Mouse (Mus musculus) forebrain, embryonic 15.5 days (tissue): Measurements from ENCODE around the gene Wwc1. TPM values are rescaled to one million over a fixed set of nuclear protein-coding genes. Genes with fewer than 3 reads are reported as not detected.
A peak's percentile ranks its signal among the peaks of the same experiment; 100 is the strongest.

Experiments used
- ATAC-seq: fragments of 200-750 bp; cut with Nextera tagmentation; replicated peaks from 2 replicates; pipeline ENCODE4 v1.8.0; 2017; ENCODE audit warnings: mild to moderate bottlenecking, moderate TSS enrichment, moderate library complexity
- H3K27ac ChIP-seq: fragments of 300-500 bp; sonication (generic); replicated peaks from 2 replicates; pipeline ENCODE4 v1.5.1; 2015; ENCODE audit warnings: mild to moderate bottlenecking, inconsistent platforms
- H3K27me3 ChIP-seq: fragments of 300-500 bp; sonication (generic); 2 replicates; pipeline ENCODE4 v1.6.1; 2015; ENCODE audit warnings: inconsistent platforms
- H3K36me3 ChIP-seq: fragments of 300-500 bp; sonication (generic); 2 replicates; pipeline ENCODE4 v1.6.1; 2015; ENCODE audit warnings: mild to moderate bottlenecking, inconsistent platforms
- H3K4me1 ChIP-seq: fragments of 300-500 bp; sonication (generic); 2 replicates; pipeline ENCODE4 v1.6.1; 2015; ENCODE audit warnings: inconsistent platforms
- H3K4me2 ChIP-seq: fragments of 300-500 bp; sonication (generic); replicated peaks from 2 replicates; pipeline ENCODE4 v1.6.1; 2015; ENCODE audit warnings: mild to moderate bottlenecking, inconsistent platforms
- H3K4me3 ChIP-seq: fragments of 300-500 bp; sonication (generic); 2 replicates; pipeline ENCODE4 v1.5.1; 2015; ENCODE audit warnings: mild to moderate bottlenecking, inconsistent platforms
- H3K9ac ChIP-seq: fragments of 300-500 bp; sonication (generic); replicated peaks from 2 replicates; pipeline ENCODE4 v1.6.1; 2015; ENCODE audit warnings: mild to moderate bottlenecking, inconsistent platforms
- H3K9me3 ChIP-seq: fragments of 300-500 bp; sonication (generic); 2 replicates; pipeline ENCODE4 v1.6.1; 2016; ENCODE audit warnings: inconsistent platforms
- whole genome bisulfite sequencing: fragments of 180-500 bp; shearing (Covaris S2); methylation state at CpG from one replicate; pipeline ENCODE4 v1.1.7; 2015; ENCODE audit warnings: mixed read lengths; 5-methylcytosine and 5-hydroxymethylcytosine counted together
- polyA plus RNA-seq: library from polyadenylated mRNA; unstranded; fragments of >200 nt; fragmentation: Nextera tagmentation; extraction: Ambion mirVana; gene quantifications from 2 replicates; pipeline ENCODE4 v1.2.1, GENCODE M21; 2015

Wwc1 gene
- polyA plus RNA-seq, 1 experiment from 2014 or later, result 15.6 TPM

DNA sequence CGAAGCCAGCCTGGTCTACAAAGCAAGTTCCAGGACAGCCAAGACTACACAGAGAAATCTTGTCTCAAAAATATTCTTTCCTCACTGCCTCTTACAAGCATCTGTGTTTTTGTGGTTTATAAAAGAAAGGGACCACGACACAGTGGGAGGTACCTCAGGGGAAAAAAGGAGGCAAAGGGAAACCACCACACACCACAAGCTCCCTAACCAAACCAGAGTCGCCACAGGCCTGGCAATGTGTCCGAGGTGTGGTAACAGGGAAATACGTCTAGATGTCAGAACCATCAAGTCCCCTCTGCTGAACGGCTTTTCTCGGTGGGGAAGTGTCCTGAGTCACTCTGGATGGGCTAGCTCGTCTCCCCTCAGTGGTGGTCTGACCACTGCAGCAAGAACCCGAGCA is 80.4 kb downstream of the Wwc1 start:
- H3K4me2 ChIP-seq, result no peak overlapping the region
- no peak overlapping the region for H3K4me3 ChIP-seq
- no peak overlapping the region for H3K9ac ChIP-seq
- H3K36me3 ChIP-seq, result no peaks in the 10 kb centered on the region
- 61% methylated on average over 9 of the region's 9 CpGs for WGBS
- H3K4me1 ChIP-seq, result peaks cover 8% of the 10 kb centered on the region
- H3K27me3 ChIP-seq, result no peaks in the 10 kb centered on the region
- H3K9me3 ChIP-seq, result no peaks in the 10 kb centered on the region
- no peak overlapping the region for H3K27ac ChIP-seq
- no peak for ATAC-seq

DNA sequence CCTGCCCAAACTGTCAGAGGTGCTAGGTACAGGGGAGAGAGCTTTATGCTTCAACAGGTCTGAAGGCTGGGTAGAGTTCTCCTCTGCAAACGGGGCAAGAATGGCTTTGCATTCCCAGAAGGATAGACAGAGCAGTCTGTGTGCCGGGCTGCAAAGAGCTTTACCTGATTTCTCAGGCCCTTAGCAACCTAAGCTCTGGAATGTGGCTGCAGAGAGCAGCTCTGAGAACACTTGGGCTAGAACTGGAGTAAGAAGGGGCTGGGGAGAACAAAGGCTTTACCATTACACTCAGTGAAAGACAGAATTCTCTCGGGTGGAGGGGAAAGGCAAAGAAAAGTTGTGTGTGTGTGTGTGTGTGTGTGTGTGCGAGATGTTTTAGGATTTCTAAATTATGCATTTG is 86.9 kb downstream of the Wwc1 start:
- WGBS, result 20% methylated on average over 4 of the region's 4 CpGs
- no peak overlapping the region for H3K4me2 ChIP-seq
- H3K4me3 ChIP-seq, result no peak overlapping the region
- peaks cover 5% of the 10 kb centered on the region; the same call in 1 of the 2 replicates for H3K36me3 ChIP-seq
- peak; percentile 15; the same call in 1 of the 2 replicates for ATAC-seq
- H3K27me3 ChIP-seq, result no peaks in the 10 kb centered on the region
- no peak overlapping the region for H3K9ac ChIP-seq
- peak overlapping the region; percentile 78 for H3K27ac ChIP-seq
- H3K4me1 ChIP-seq, result peaks cover 34% of the 10 kb centered on the region
- H3K9me3 ChIP-seq, result no peaks in the 10 kb centered on the region

DNA sequence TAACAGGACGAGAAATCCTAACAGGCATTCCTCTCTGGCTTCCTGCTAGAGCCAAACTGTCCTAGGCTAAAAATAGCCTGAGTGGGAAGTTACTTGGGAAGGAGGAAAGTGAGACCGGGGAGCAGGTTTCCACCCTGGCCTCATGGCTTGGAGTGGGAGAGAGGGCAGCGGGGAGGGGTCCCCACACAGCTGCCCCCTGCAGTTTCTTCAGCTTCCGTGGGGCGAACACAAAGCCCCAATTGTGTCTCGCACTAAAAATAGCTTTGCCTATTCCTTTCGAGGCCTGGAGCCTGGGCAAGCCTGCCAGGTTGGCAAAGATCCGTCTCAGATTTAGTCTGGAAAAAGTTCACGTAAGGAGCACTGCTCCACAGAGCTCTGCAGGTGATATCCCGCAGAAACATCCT is 87.3 kb downstream of the Wwc1 start:
- H3K9ac ChIP-seq, result no peak overlapping the region
- H3K4me3 ChIP-seq, result no peak overlapping the region
- H3K36me3 ChIP-seq, result peaks cover 5% of the 10 kb centered on the region; the same call in 1 of the 2 replicates
- H3K4me1 ChIP-seq, result peaks cover 34% of the 10 kb centered on the region
- no peak overlapping the region for H3K4me2 ChIP-seq
- 8% methylated on average over 10 of the region's 10 CpGs for WGBS
- ATAC-seq, result peak; percentile 65
- no peaks in the 10 kb centered on the region for H3K27me3 ChIP-seq
- H3K27ac ChIP-seq, result peak overlapping the region; percentile 78
- H3K9me3 ChIP-seq, result no peaks in the 10 kb centered on the region

DNA sequence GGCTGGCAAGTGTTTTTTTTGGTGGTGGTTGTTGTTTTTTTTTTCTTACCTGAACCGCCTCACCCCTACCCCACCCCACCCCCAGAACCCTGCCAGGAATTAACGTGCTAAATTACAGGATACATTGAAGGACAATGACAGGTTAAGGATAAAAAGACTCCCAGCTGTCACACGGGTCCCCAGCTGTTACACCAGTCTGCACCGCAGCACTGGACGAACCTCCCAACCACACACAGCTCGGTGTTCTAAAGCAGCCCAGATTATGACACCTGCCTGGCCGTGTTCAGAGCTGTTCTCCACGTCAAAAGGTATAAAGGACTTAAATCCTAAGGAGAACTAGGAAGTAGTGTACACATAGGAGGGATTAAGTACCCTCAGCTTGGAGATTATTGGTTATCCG is 88.0 kb downstream of the Wwc1 start:
- 50% methylated on average over 9 of the region's 9 CpGs for WGBS
- H3K4me1 ChIP-seq, result peaks cover 34% of the 10 kb centered on the region
- peaks cover 5% of the 10 kb centered on the region; the same call in 1 of the 2 replicates for H3K36me3 ChIP-seq
- no peaks in the 10 kb centered on the region for H3K27me3 ChIP-seq
- no peak for ATAC-seq
- no peak overlapping the region for H3K4me3 ChIP-seq
- no peaks in the 10 kb centered on the region for H3K9me3 ChIP-seq
- 0 out of 2 replicates have a peak overlapping the region, but pooled peaks have one; percentile 78 for H3K27ac ChIP-seq
- no peak overlapping the region for H3K4me2 ChIP-seq
- H3K9ac ChIP-seq, result no peak overlapping the region

DNA sequence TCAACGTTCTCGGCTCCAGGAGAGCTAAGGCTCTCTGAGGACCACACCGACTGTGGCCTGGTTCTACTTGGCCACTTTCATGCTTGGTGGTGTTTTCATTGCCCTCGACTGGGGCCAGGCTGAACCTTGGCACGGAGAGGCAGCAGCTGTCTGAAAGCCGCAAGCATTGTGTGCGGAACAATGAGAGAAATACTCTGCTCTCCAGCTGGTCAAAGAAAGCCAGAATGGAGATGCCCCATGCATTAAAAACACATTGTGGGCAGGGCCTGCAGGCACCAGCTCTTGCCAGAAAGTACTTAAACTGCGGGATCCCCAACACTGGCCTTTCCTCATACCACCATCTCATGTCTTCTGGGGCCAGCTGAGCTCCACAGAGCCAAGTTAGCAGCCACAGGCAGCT is 91.5 kb downstream of the Wwc1 start:
- WGBS, result 41% methylated on average over 8 of the region's 8 CpGs
- Histone ChIP-seq H3K9me3 (no peaks in the 10 kb centered on the region), H3K4me3 (no peak overlapping the region), H3K4me1 (peaks cover 22% of the 10 kb centered on the region), H3K9ac (no peak overlapping the region), H3K4me2 (no peak overlapping the region), H3K36me3 (peaks cover 5% of the 10 kb centered on the region; the same call in 1 of the 2 replicates), H3K27me3 (no peaks in the 10 kb centered on the region), H3K27ac (peak overlapping the region; percentile 50)
- peak; percentile 24; the same call in 1 of the 2 replicates for ATAC-seq

DNA sequence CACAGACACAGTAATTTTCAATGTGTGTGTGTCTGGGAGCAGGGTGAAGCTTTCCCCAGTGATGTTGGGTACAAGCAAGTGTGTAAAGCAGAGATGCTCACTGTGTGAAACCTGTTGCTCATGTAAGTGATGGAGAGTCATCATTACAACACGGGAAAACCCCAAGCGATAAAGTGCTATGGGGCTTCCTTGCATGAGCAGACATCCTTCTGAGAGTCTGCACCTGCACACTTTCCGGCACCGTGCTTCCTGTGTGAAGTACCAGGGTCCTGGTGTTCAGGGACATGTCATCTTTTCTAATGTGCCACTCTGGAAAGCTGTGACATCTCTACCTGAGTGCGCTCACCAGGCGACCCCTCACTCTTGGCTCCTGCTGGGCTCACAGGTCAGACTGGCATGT is 97.5 kb downstream of the Wwc1 start:
- H3K4me2 ChIP-seq, result no peak overlapping the region
- H3K27ac ChIP-seq, result no peak overlapping the region
- H3K27me3 ChIP-seq, result no peaks in the 10 kb centered on the region
- H3K9ac ChIP-seq, result no peak overlapping the region
- 95% methylated on average over 6 of the region's 6 CpGs for WGBS
- H3K9me3 ChIP-seq, result no peaks in the 10 kb centered on the region
- ATAC-seq, result no peak
- peaks cover 14% of the 10 kb centered on the region for H3K36me3 ChIP-seq
- H3K4me3 ChIP-seq, result no peak overlapping the region
- peaks cover 8% of the 10 kb centered on the region for H3K4me1 ChIP-seq

DNA sequence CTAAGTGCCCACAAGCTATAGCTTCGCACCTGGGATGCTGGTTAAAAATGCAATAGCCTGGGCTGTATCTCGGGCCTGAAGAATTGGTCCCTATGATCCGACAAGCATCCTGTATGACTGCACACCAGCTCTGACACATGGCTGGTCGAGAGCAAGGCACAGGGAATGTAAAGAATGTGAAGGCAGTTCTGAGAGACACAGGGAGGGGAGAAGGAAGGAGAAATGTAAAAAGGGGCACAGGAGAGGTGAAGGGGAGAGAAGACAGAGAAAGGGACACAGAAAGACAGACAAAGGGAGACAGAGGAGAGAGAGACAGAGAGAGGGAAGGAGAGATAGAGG is 101.8 kb downstream of the Wwc1 start:
- ATAC-seq, result no peak; the same call in 1 of the 2 replicates
- no peak overlapping the region for H3K4me3 ChIP-seq
- no peaks in the 10 kb centered on the region for H3K27me3 ChIP-seq
- H3K9ac ChIP-seq, result no peak overlapping the region
- peaks cover 34% of the 10 kb centered on the region for H3K4me1 ChIP-seq
- no peak overlapping the region for H3K4me2 ChIP-seq
- H3K9me3 ChIP-seq, result no peaks in the 10 kb centered on the region
- H3K27ac ChIP-seq, result peak overlapping the region; percentile 80
- WGBS, result 51% methylated on average over 4 of the region's 4 CpGs
- peaks cover 16% of the 10 kb centered on the region for H3K36me3 ChIP-seq

DNA sequence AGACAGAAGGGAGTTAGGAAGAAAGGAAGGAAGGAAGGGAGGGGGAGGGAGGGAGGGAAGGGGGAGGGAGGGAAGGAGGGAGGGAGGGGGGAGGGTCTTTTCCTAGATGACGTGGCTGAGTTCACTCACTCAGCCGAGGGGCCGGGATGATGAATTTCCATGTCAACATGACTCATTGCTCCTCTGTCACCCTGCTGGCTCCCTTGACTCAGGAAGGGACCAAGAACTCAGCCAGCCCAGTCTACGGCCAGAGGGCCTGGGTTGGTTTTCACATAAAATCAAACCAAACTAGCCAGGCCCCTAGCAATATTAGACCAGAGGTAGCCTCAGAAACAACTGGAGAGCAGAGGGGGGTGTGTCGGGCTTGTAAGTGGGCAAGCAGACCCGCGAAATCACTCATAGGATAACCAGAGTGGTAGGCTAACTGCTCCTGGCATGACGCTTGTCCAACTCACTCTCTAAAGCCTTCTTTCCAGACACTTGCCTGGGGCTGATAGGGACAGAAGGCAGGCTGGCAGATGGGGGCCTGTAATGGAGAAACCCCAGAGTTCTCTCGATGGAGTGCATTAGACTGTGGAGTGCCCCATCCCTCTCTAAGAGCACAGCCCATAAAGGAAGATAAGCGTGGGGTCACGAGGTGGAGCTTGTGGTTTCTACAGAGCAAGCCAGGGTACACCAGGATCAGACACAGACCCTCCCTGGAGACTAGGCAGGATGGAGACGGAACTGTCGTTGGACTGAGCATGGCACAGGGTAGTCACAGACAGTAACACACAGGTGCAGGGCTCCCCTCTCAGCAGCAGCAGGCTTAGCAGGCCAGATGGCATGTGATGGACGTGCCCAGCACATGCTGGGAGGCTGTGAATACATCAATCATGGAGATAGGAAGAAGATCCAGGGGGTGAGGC is 102.4 kb downstream of the Wwc1 start:
- no peak overlapping the region for H3K9ac ChIP-seq
- no peak overlapping the region for H3K4me2 ChIP-seq
- peak; percentile 66 for ATAC-seq
- H3K4me1 ChIP-seq, result peaks cover 36% of the 10 kb centered on the region
- peak overlapping the region; percentile 80 for H3K27ac ChIP-seq
- H3K9me3 ChIP-seq, result no peaks in the 10 kb centered on the region
- 53% methylated on average over 14 of the region's 14 CpGs for WGBS
- peaks cover 9% of the 10 kb centered on the region for H3K36me3 ChIP-seq
- no peaks in the 10 kb centered on the region for H3K27me3 ChIP-seq
- H3K4me3 ChIP-seq, result no peak overlapping the region

DNA sequence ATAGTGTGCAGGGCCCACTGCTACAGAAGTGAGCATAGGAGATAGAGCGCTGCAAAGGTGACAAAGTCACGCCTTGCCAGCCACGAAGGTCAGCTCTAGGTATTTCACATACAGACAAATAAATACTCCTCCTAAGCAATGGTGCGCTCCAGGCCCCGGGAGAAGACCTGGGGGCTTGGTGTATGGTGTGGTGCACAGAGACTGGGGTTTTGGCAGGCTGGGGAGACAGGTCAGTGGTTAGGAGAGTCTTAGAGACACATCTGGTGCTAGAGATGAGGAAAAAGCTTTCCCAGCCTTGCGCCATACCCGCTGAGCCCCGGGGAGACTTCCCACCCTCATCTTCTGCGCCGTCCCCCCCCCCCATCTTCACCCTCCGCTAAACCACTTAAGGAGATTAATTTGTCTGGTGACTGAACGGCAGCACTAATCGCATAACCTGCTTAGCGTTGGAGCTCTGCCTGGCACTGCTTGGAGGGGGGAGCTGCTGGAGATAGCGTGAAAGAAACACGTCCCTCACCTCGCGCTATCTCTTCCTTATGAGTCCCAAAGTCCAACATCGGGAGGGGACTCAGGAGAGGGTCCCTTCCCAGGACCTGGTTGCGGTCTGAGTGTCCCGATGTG is 106.6 kb downstream of the Wwc1 start:
- Histone ChIP-seq H3K36me3 (peaks cover 15% of the 10 kb centered on the region), H3K4me2 (peak overlapping the region; percentile 25), H3K27ac (peak overlapping the region; percentile 48; the same call in 1 of the 2 replicates), H3K9me3 (no peaks in the 10 kb centered on the region), H3K4me1 (peaks cover 36% of the 10 kb centered on the region), H3K27me3 (no peaks in the 10 kb centered on the region), H3K9ac (0 out of 2 replicates have a peak overlapping the region, but pooled peaks have one; percentile 6), H3K4me3 (no peak overlapping the region)
- ATAC-seq, result 0 out of 2 replicates have a peak, but pooled peaks have one; percentile 37
- WGBS, result 17% methylated on average over 21 of the region's 21 CpGs

DNA sequence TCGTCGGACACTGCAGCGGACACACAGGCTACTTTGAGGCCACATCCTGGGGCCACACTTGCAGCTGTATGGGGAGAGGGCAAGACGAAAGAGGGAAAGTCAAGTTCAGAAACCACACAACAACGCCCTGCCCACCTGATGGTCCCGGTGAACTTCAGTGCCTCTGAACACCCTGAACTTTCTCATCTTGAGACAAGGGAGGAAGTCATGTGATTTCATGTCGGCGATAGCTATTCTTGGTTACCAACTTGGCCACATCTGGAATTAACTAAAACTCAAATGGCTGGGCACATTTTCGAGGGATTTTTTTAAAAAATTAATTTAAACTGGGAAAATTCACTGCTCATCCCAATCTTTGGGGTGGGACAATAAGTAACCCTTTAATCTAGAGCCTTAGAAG is 109.4 kb downstream of the Wwc1 start:
- peaks cover 17% of the 10 kb centered on the region for H3K36me3 ChIP-seq
- no peak overlapping the region for H3K4me3 ChIP-seq
- peaks cover 29% of the 10 kb centered on the region for H3K4me1 ChIP-seq
- H3K27ac ChIP-seq, result no peak overlapping the region
- H3K4me2 ChIP-seq, result no peak overlapping the region
- WGBS, result 95% methylated on average over 9 of the region's 9 CpGs
- H3K9me3 ChIP-seq, result no peaks in the 10 kb centered on the region
- ATAC-seq, result no peak
- H3K27me3 ChIP-seq, result no peaks in the 10 kb centered on the region
- H3K9ac ChIP-seq, result no peak overlapping the region

DNA sequence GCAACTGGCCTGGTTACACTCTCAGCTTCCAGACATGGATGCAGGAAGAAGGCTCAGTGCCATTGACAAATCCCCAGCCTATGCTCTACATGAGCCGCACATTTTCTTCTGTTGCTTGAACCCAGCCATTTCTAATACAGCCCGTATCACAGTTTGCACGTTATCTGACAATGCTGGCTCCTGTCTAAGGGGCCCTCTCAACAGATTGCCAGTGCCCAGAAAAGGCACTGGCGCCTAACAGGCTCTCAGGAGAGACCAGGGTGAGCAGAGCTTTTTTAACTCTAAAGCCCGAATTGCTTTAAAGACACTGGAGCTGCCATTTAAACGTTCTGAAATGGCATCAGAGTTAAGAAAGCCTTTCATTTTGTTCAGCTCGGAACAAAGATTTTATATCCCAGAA is 114.2 kb downstream of the Wwc1 start:
- H3K4me1 ChIP-seq, result peaks cover 34% of the 10 kb centered on the region
- no peak for ATAC-seq
- no peak overlapping the region; the same call in 1 of the 2 replicates for H3K9ac ChIP-seq

DNA sequence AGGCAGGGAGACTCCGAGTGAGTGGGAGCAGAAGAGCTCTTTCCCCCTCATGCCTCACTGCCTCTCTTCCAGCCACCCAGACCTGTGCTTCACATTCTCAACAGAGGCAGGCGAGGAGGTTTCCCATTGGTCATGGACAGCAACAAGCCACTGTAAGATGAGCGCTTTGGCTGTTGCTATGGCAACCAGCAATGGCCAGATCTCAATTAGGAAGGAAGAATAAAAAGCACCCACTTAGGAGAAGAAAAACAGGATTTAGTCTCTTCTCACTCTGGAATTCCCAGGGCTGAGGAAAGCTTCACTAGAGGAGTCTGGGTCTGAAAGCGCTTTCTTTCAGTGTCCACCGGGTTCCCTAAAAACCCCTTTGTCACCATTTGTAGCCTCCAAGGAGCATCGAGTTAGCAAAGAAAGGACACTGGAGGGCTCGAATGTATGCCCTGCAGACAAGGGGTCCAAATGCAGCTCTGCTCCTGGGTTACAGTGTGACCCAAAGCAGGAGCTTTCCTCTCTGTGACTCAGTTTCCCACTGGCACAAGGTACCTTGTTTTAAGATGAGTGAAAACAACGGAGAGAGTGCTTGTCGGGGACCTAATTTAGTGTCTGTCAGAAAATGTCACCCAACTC is 115.2 kb downstream of the Wwc1 start:
- H3K9me3 ChIP-seq, result no peaks in the 10 kb centered on the region
- peak overlapping the region; percentile 29 for H3K9ac ChIP-seq
- H3K4me2 ChIP-seq, result peak overlapping the region; percentile 22
- H3K27ac ChIP-seq, result peak overlapping the region; percentile 93
- H3K27me3 ChIP-seq, result no peaks in the 10 kb centered on the region
- ATAC-seq, result peak; percentile 91
- H3K4me1 ChIP-seq, result peaks cover 34% of the 10 kb centered on the region
- peaks cover 5% of the 10 kb centered on the region; the same call in 1 of the 2 replicates for H3K36me3 ChIP-seq
- 2% methylated on average over 9 of the region's 9 CpGs for WGBS
- no peak overlapping the region for H3K4me3 ChIP-seq

More for the DNA sequence above, 114.2 kb downstream of the Wwc1 start:
- Histone ChIP-seq H3K36me3 (peaks cover 14% of the 10 kb centered on the region), H3K27me3 (no peaks in the 10 kb centered on the region), H3K27ac (peak overlapping the region; percentile 93), H3K9me3 (no peaks in the 10 kb centered on the region), H3K4me3 (no peak overlapping the region), H3K4me2 (no peak overlapping the region)
- 13% methylated on average over 7 of the region's 7 CpGs for WGBS
